Mouse (Mus musculus) splenic B cell, adult 2 months (primary cell): ENCODE results near the gene Ccdc103.
A peak's percentile ranks its signal among the peaks of the same experiment; 100 is the strongest.

Experiments used
- DNase-seq: peaks from one replicate; pipeline ENCODE4 v3.0.0-alpha.2; 2011; ENCODE audit warnings: low read depth, low spot score
- H3K27me3 ChIP-seq: 2 replicates; pipeline ENCODE4 v1.6.1; 2012; ENCODE audit warnings: mild to moderate bottlenecking, low read length, moderate library complexity, mixed read lengths; ENCODE audit not compliant: control insufficient read depth, poor library complexity, insufficient read depth, severe bottlenecking
- H3K36me3 ChIP-seq: 2 replicates; pipeline ENCODE4 v1.6.1; 2012; ENCODE audit warnings: mild to moderate bottlenecking, low read length, moderate library complexity, mixed read lengths; ENCODE audit not compliant: control insufficient read depth, poor library complexity, insufficient read depth, severe bottlenecking

Gene Ccdc103

GRCm38 (mm10) chr11:102874801-102875334, 6.1 kb upstream of the Ccdc103 start:
- no peak for DNase-seq

GRCm38 (mm10) chr11:102879558-102879957, 1.4 kb upstream of the Ccdc103 start:
- no peak for DNase-seq
- H3K36me3 ChIP-seq: no peaks in the 10 kb centered on the region

More at GRCm38 (mm10) chr11:102874801-102875334, 6.1 kb upstream of the Ccdc103 start:
- H3K36me3 ChIP-seq: no peaks in the 10 kb centered on the region; the same call in 1 of the 2 replicates
- H3K27me3 ChIP-seq: no peaks in the 10 kb centered on the region

GRCm38 (mm10) chr11:102881314-102882198, 552 bp downstream of the Ccdc103 start:
- no peak for DNase-seq
- no peaks in the 10 kb centered on the region for H3K27me3 ChIP-seq
- no peaks in the 10 kb centered on the region for H3K36me3 ChIP-seq

More at GRCm38 (mm10) chr11:102879558-102879957, 1.4 kb upstream of the Ccdc103 start:
- no peaks in the 10 kb centered on the region for H3K27me3 ChIP-seq

- no peak for DNase-seq
- Histone ChIP-seq H3K36me3 (no peaks in the 10 kb centered on the region), H3K27me3 (no peaks in the 10 kb centered on the region)
Observed at GRCm38 (mm10) chr11:102884616-102885219, 3.7 kb downstream of the Ccdc103 start, which contains the start of gene Fam187a. Gene Fam187a (plus strand): TSS chr11:102885169.

- peak; percentile 13 for DNase-seq
- H3K27me3 ChIP-seq: no peaks in the 10 kb centered on the region
- no peaks in the 10 kb centered on the region for H3K36me3 ChIP-seq
Observed at GRCm38 (mm10) chr11:102887433-102887832, 6.4 kb downstream of the Ccdc103 start.

- H3K27me3 ChIP-seq: no peaks in the 10 kb centered on the region
- no peak for DNase-seq
- H3K36me3 ChIP-seq: no peaks in the 10 kb centered on the region
Observed at GRCm38 (mm10) chr11:102888135-102888534, 7.1 kb downstream of the Ccdc103 start.

- DNase-seq: no peak
- no peaks in the 10 kb centered on the region for H3K27me3 ChIP-seq
- no peaks in the 10 kb centered on the region for H3K36me3 ChIP-seq
Observed at GRCm38 (mm10) chr11:102890096-102890495, 9.1 kb downstream of the Ccdc103 start.

GRCm38 (mm10) chr11:102893015-102893651, 12.1 kb downstream of the Ccdc103 start:
- DNase-seq: peak; percentile 81
- Histone ChIP-seq H3K36me3 (no peaks in the 10 kb centered on the region), H3K27me3 (no peaks in the 10 kb centered on the region)

GRCm38 (mm10) chr11:102894716-102895115, 13.7 kb downstream of the Ccdc103 start:
- Histone ChIP-seq H3K36me3 (no peaks in the 10 kb centered on the region), H3K27me3 (no peaks in the 10 kb centered on the region)
- DNase-seq: no peak

- DNase-seq: no peak
- Histone ChIP-seq H3K27me3 (no peaks in the 10 kb centered on the region), H3K36me3 (no peaks in the 10 kb centered on the region)
Observed at GRCm38 (mm10) chr11:102895779-102896178, 14.8 kb downstream of the Ccdc103 start.

- no peak for DNase-seq
- Histone ChIP-seq H3K36me3 (no peaks in the 10 kb centered on the region), H3K27me3 (no peaks in the 10 kb centered on the region)
Observed at GRCm38 (mm10) chr11:102896641-102897040, 15.6 kb downstream of the Ccdc103 start.

GRCm38 (mm10) chr11:102898408-102898807, 17.4 kb downstream of the Ccdc103 start:
- DNase-seq: no peak
- H3K36me3 ChIP-seq: no peaks in the 10 kb centered on the region
- H3K27me3 ChIP-seq: no peaks in the 10 kb centered on the region

- H3K36me3 ChIP-seq: no peaks in the 10 kb centered on the region
- DNase-seq: peak; percentile 71
Observed at GRCm38 (mm10) chr11:102900763-102901162, 19.8 kb downstream of the Ccdc103 start, which contains the start of gene Gfap. Gene Gfap (minus strand): TSS chr11:102900912.

GRCm38 (mm10) chr11:102901199-102901598, 20.2 kb downstream of the Ccdc103 start:
- Histone ChIP-seq H3K36me3 (no peaks in the 10 kb centered on the region), H3K27me3 (no peaks in the 10 kb centered on the region)
- no peak for DNase-seq

More at GRCm38 (mm10) chr11:102900763-102901162, 19.8 kb downstream of the Ccdc103 start, which contains the start of gene Gfap:
- H3K27me3 ChIP-seq: no peaks in the 10 kb centered on the region
